Mouse (Mus musculus): Measurements from ENCODE around the gene Lonrf2. TPM values are rescaled to one million over a fixed set of nuclear protein-coding genes. Genes with fewer than 3 reads are reported as not detected.

Lonrf2 gene
- polyA plus RNA-seq (2017; shearing (Covaris generic)): 0.05 TPM

GRCm38 (mm10) chr1:38836477-38836872 is at the start of gene Lonrf2:
Gene Lonrf2, minus strand, starts transcription at chr1:38836711.

Other genes starting within 250 kb of the Lonrf2 start
- gene Aff3, start 171.8 kb downstream of the Lonrf2 start, polyA plus RNA-seq (2017; shearing (Covaris generic)): 79.1 TPM
- gene Chst10, start 61.5 kb upstream of the Lonrf2 start, polyA plus RNA-seq (2017; shearing (Covaris generic)): 39.4 TPM
- gene Nms, start 102.4 kb upstream of the Lonrf2 start, polyA plus RNA-seq (2017; shearing (Covaris generic)): not detected
- gene Pdcl3, start 148.9 kb upstream of the Lonrf2 start, polyA plus RNA-seq (2017; shearing (Covaris generic)): 99.6 TPM